Mouse (Mus musculus) heart, embryonic 11.5 days (tissue): Measurements from ENCODE around the gene Trim28. TPM values are rescaled to one million over a fixed set of nuclear protein-coding genes. Genes with fewer than 3 reads are reported as not detected.
"Not testable (repeated sequence)": the region's sequence is repeated elsewhere in the genome, so short reads cannot be mapped to it uniquely, and the experiment has no call there.

Experiments
- ATAC-seq: fragments of 200-750 bp; cut with Nextera tagmentation; replicated peaks from 2 replicates; pipeline ENCODE4 v1.8.0; 2017; ENCODE audit warnings: moderate library complexity; ENCODE audit not compliant: insufficient number of reproducible peaks, low FRiP score, low TSS enrichment
- H3K27ac ChIP-seq: fragments of 300-500 bp; sonication (generic); 2 replicates; pipeline ENCODE4 v1.5.1; 2014; ENCODE audit warnings: mild to moderate bottlenecking, low read depth, low read length
- H3K27me3 ChIP-seq: fragments of 300-500 bp; sonication (generic); 2 replicates; pipeline ENCODE4 v1.6.1; 2014; ENCODE audit warnings: mild to moderate bottlenecking, low read length, mixed read lengths; ENCODE audit not compliant: control insufficient read depth, insufficient read depth
- H3K36me3 ChIP-seq: fragments of 300-500 bp; sonication (generic); 2 replicates; pipeline ENCODE4 v1.6.1; 2014; ENCODE audit warnings: mild to moderate bottlenecking, low read length, moderate library complexity, mixed read lengths; ENCODE audit not compliant: control insufficient read depth, insufficient read depth
- H3K4me1 ChIP-seq: fragments of 300-500 bp; sonication (generic); 2 replicates; pipeline ENCODE4 v1.6.1; 2014; ENCODE audit warnings: low read length; ENCODE audit not compliant: control insufficient read depth, insufficient read depth
- H3K4me2 ChIP-seq: fragments of 300-500 bp; sonication (generic); 2 replicates; pipeline ENCODE4 v1.6.1; 2014; ENCODE audit warnings: mild to moderate bottlenecking, moderate library complexity
- H3K4me3 ChIP-seq: fragments of 300-500 bp; sonication (generic); 2 replicates; pipeline ENCODE4 v1.5.1; 2014; ENCODE audit warnings: low read depth, low read length
- H3K9ac ChIP-seq: fragments of 300-500 bp; sonication (generic); 2 replicates; pipeline ENCODE4 v1.6.1; 2014; ENCODE audit warnings: mild to moderate bottlenecking, low read depth, low read length, moderate library complexity
- H3K9me3 ChIP-seq: fragments of 300-500 bp; sonication (generic); replicated peaks from 2 replicates; pipeline ENCODE4 v1.6.1; 2016; ENCODE audit warnings: low read length; ENCODE audit not compliant: control insufficient read depth
- WGBS: fragments of 180-500 bp; shearing (Covaris S2); extraction: QIAGEN DNeasy Blood & Tissue Kit; methylation state at CpG from one replicate; pipeline ENCODE4 v1.1.7; 2014; ENCODE audit not compliant: insufficient replicate concordance; 5-methylcytosine and 5-hydroxymethylcytosine counted together
- polyA plus RNA-seq: library from polyadenylated mRNA; unstranded; fragments of >200 nt; fragmentation: Nextera tagmentation; extraction: Ambion mirVana; gene quantifications from 2 replicates; pipeline ENCODE4 v1.2.1, GENCODE M21; 2014

The Trim28 gene
- polyA plus RNA-seq, 1 experiment from 2014 or later = 256 TPM

DNA sequence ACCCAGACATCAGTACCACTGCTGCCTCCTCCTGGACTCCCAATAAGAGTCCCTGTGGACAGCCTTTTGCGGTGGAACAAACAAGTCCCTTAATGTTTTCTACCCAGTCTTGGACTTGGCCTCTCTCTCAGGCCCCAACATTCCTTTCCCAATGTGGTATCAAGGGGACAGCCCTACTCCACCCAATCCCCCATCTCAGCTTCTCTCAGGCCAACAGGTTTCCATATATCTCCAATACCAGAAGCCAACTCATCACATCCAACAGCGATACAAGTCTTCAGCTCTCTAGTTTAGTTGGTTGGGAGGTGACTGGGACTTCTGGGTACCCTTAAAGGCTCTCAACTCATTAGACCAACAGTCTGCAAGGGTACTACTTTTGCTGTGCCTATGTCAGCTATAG lies 54.6 kb downstream of the Trim28 start:
- H3K36me3 ChIP-seq = no peaks in the 10 kb centered on the region
- no peaks in the 10 kb centered on the region for H3K27me3 ChIP-seq
- no peaks in the 10 kb centered on the region for H3K9me3 ChIP-seq
- H3K4me1 ChIP-seq = peaks cover 3% of the 10 kb centered on the region; the same call in 1 of the 2 replicates
- peak overlapping the region; percentile 56 for H3K4me3 ChIP-seq
- WGBS = 81% methylated on average over 2 of the region's 2 CpGs
- H3K27ac ChIP-seq = no peak overlapping the region
- H3K9ac ChIP-seq = no peak overlapping the region
- ATAC-seq = no peak
- peak overlapping the region; percentile 63 for H3K4me2 ChIP-seq

DNA sequence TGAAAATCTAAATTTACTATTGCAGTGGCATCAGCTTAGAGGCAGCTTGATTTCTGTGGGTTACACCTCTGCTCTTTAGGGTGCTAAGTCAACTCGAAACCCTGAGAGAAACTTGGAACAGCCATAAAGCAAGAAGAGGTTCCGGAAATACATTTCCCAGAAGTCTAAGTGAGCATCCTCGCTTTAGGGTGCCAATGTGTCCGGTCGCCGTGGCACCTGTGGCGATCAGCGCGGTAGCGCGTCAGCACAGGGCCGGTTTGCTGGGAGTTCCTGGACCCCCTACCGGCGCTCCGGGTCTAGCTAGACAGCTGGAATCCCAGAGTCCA lies 55.0 kb downstream of the Trim28 start:
- H3K4me1 ChIP-seq = peaks cover 3% of the 10 kb centered on the region; the same call in 1 of the 2 replicates
- no peak for ATAC-seq
- H3K9me3 ChIP-seq = no peaks in the 10 kb centered on the region
- peak overlapping the region; percentile 62 for H3K27ac ChIP-seq
- no peaks in the 10 kb centered on the region for H3K27me3 ChIP-seq
- peak overlapping the region; percentile 76 for H3K9ac ChIP-seq
- peak overlapping the region; percentile 63 for H3K4me2 ChIP-seq
- H3K36me3 ChIP-seq = no peaks in the 10 kb centered on the region
- 2% methylated on average over 15 of the region's 15 CpGs for WGBS
- peak overlapping the region; percentile 56 for H3K4me3 ChIP-seq

DNA sequence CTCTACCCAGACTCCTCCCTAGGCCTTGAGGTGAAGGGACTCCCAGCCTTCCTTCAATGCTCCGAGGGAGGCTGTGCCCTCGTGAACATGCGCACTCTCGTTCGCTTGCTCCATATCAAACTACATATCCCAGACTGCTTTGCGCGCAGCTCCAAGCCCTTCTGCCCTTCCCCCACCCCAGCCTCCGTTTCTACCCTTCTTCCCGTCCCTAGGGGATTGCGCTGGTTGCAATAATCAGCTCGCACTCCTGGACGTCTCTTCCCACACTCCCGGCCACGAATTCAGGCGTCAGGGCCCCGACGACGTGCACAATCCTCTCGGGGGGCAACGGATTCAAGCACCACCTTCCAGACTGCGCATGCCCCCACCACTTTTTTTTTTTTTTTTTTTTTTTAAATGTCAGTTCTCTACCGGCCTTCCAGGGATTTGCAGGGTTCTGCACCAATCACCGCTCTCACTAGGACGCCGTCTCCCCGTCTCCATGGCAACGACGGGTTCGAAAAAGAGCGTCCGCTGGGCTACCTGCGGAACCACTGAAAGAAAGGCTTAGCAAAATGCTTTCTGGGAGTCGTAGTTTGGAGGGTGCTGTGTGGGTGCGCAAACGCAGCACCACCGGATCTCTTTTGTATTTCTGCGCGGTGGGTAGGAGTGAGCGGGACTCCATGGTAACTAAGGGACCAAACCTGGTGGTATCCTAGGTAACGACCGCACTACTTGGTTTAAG lies 55.5 kb downstream of the Trim28 start, which contains the start of gene Mzf1:
Mzf1 (minus strand) TSS at position 478 of the 724 bp plus-strand sequence.
- H3K27me3 ChIP-seq = no peaks in the 10 kb centered on the region
- H3K4me1 ChIP-seq = peaks cover 3% of the 10 kb centered on the region; the same call in 1 of the 2 replicates
- H3K36me3 ChIP-seq = no peaks in the 10 kb centered on the region
- peak; percentile 92 for ATAC-seq
- no peaks in the 10 kb centered on the region for H3K9me3 ChIP-seq
- H3K27ac ChIP-seq = peak within 1 kb of the TSS; percentile 62
- peak within 1 kb of the TSS; percentile 76 for H3K9ac ChIP-seq
- H3K4me3 ChIP-seq = peak within 1 kb of the TSS; percentile 56
- WGBS = under 1% methylated on average over 41 of the region's 41 CpGs
- peak within 1 kb of the TSS; percentile 63 for H3K4me2 ChIP-seq

DNA sequence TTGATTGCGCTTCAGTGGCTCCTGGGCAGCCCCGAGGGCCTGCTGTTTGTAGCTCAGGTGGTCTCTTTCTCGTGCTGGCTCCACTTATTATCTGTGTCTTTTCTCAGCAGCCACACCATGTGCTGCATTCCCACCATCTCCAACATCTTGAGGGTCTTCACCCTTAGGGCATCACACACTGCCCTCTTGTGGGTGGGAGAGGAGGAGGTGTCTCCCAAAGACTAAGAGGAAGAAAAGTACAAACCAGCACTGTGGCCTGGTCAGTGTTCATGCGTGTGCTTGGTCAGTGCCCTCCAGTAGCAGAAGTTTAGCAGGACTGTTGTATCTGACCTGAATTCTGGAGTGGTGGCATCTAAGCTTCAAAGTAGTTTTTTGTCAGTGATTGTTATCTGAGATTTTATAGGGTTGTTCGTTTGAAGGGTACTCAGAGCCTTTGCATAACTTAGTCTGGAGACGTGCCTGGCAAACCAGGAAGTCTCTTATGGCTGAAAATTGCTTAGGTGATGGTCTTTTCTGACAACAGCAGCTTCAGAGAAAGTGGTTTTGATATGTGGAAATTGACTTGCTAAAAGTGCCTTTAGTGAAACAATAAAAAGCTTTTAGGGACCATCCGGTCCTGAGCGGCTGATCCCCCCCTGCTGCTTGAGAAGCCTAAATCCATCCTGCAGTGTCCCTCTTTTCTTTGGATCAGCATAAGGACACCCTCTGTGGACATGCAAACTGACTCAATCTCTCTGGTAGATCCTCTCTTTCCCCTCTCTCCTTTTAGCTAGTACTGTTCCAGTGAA lies 58.2 kb downstream of the Trim28 start:
- Histone ChIP-seq H3K9me3 (no peaks in the 10 kb centered on the region), H3K4me2 (no peak overlapping the region), H3K36me3 (no peaks in the 10 kb centered on the region), H3K4me3 (no peak overlapping the region), H3K4me1 (peaks cover 3% of the 10 kb centered on the region; the same call in 1 of the 2 replicates), H3K27me3 (no peaks in the 10 kb centered on the region), H3K27ac (no peak overlapping the region), H3K9ac (no peak overlapping the region)
- WGBS = 65% methylated on average over 8 of the region's 8 CpGs
- ATAC-seq = no peak

DNA sequence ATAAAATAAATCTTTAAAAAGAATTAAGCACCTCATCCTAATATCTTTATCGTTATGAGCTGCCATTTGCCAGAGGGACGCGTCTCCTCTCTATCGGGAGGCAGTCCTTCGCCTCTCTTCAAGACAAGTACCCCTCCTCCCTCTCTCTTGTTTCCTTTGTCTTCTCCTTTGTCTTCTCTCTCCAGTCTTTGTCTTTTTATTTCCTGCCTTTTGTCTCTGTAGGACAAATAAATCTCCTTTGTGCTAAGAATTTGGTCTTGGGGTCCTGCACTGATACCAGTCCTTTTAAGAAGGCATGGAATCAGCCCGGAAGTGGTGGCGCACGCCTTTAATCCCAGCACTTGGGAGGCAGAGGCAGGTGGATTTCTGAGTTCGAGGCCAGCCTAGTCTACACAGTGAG lies 60.6 kb downstream of the Trim28 start:
- Histone ChIP-seq H3K36me3 (no peaks in the 10 kb centered on the region), H3K4me2 (no peak overlapping the region), H3K9ac (no peak overlapping the region), H3K27ac (no peak overlapping the region), H3K9me3 (0 out of 2 replicates have a peak, but pooled peaks cover 4% of the 10 kb centered on the region), H3K27me3 (no peaks in the 10 kb centered on the region), H3K4me1 (no peaks in the 10 kb centered on the region), H3K4me3 (no peak overlapping the region)
- ATAC-seq = no peak
- 80% methylated on average over 9 of the region's 9 CpGs for WGBS

DNA sequence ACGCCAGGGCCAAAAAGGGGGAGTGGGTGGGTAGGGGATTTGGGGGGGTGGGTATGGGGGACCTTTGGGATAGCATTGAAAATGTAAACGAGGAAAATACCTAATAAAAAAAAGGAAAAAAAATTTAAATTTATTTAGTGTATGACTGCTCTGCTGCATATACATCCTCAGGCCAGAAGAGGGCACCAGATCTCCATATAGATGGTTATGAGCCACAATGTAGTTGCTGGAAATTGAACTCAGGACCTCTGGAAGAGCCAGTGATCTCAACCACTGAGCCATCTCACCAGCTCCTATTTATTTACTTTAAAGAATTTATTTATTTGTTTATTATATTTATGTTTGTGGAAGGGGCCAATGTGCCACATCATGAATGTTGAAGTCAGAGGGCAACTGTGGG lies 64.5 kb downstream of the Trim28 start:
- not testable (repeated sequence) for H3K9me3 ChIP-seq, ATAC-seq, H3K27me3 ChIP-seq, H3K36me3 ChIP-seq, H3K27ac ChIP-seq, H3K4me2 ChIP-seq, H3K4me3 ChIP-seq, H3K9ac ChIP-seq, H3K4me1 ChIP-seq
- WGBS = 52% methylated on average over 2 of the region's 2 CpGs

DNA sequence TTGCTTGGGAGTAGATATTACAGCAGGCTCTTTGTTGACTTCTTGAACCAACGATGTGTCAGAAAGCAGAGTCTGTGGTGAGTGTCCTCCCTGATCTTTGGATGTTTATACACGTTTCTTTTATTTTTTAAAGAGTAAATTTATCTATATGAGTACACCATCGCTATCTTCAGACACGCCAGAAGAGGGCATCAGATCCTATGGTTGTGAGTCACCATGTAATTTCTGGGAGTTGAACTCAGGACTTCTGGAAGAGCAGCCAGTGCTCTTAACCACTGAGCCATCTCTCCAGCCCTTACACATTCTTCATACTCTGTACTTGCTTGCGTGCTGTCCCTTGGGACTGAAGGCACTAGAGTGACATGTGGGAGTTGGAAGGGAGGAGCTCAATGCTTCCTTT lies 73.4 kb downstream of the Trim28 start:
- H3K4me1 ChIP-seq = no peaks in the 10 kb centered on the region
- H3K9ac ChIP-seq = no peak overlapping the region
- no peak overlapping the region for H3K27ac ChIP-seq
- no peak for ATAC-seq
- H3K4me2 ChIP-seq = no peak overlapping the region
- no peaks in the 10 kb centered on the region for H3K27me3 ChIP-seq
- WGBS = 46% methylated on average over 5 of the region's 5 CpGs
- no peaks in the 10 kb centered on the region for H3K36me3 ChIP-seq
- no peak overlapping the region for H3K4me3 ChIP-seq
- H3K9me3 ChIP-seq = no peaks in the 10 kb centered on the region
